Mouse (Mus musculus): ENCODE data around the gene Exog. TPM values are rescaled to one million over a fixed set of nuclear protein-coding genes. Genes with fewer than 3 reads are reported as not detected.
A peak's percentile ranks its signal among the peaks of the same experiment; 100 is the strongest.

Gene Exog
- total RNA-seq, 2 experiments from 2014 or later = 23.8 to 24.7 TPM

GRCm38 (mm10) chr9:119438498-119439000, 6.2 kb upstream of the Exog start:
- no peak for DNase-seq (ENCODE audit: low spot score in 2 of 2)
- intact Hi-C loops (cut with DNase I) = no loop called here

- intact Hi-C loops (cut with DNase I) = no loop called here
- DNase-seq (ENCODE audit: low spot score in 2 of 2) = no peak
These were observed 994 bp downstream of the Exog start for GRCm38 (mm10) chr9:119445737-119446136.

- intact Hi-C loops (cut with DNase I) = no loop called here
- DNase-seq (ENCODE audit: low spot score in 2 of 2) = no peak
These were observed 11.2 kb downstream of the Exog start for GRCm38 (mm10) chr9:119455967-119456366.

- no peak for DNase-seq (ENCODE audit: low spot score in 2 of 2)
- intact Hi-C loops (cut with DNase I) = no loop called here
These were observed 12.4 kb downstream of the Exog start for GRCm38 (mm10) chr9:119457122-119457521.

DNA sequence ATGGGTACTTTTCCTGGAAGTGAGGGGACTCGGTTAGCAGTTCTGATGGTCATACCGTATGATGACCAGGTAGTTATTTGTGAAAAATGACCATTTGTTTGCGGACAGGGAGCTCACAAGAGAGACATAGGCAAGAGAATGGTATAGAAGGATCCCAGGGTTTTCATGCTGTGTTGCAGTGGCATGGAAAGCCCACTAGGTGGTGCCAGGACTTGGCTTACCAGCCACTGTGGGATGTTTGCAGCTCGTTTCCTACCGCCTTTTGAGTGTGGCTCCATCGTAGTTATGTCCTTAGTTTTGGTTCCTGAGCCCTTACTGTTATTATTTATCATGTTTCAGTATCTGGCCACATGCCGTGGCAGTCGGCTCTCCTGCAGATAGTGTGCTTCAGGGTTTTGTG, 15.7 kb downstream of the Exog start:
- intact Hi-C loops (cut with DNase I) = loop anchor here (1.0 to 10.0 kb wide), 3 partner anchors 120 to 424 kb away; no protein-coding TSS in a partner anchor
- DNase-seq (ENCODE audit: low spot score in 2 of 2) = peak; percentile 78 to 87

DNA sequence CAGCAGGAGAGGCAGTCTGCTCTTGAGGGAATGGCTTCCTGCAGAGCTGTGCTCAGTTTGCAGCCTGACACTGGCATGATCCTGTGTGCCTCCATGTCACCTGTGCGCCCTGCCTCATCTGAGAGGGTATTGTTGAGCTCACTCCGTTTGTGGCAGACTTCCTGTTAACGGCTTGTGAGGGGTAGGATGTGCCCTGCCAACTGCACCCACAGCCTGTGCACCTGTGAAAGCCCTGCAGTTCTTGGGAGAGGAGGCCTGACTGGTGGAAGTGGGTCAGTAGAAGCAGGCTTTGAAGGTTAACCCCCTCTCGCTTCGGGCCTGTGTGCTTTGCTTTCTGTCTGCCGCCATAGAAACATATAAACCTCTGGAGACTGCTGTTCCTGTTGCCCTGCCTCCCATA, 20.3 kb downstream of the Exog start:
- intact Hi-C loops (cut with DNase I) = loop anchor here (10.0 kb wide), 1 partner anchor 420 kb away; no protein-coding TSS in a partner anchor
- DNase-seq (ENCODE audit: low spot score in 2 of 2) = no peak

GRCm38 (mm10) chr9:119465595-119465994, 20.9 kb downstream of the Exog start:
- intact Hi-C loops (cut with DNase I) = loop anchor here (10.0 kb wide), 1 partner anchor 419 kb away; no protein-coding TSS in a partner anchor
- peak; percentile 25 to 34 for DNase-seq (ENCODE audit: low spot score in 2 of 2)

GRCm38 (mm10) chr9:119469691-119470353, 25.1 kb downstream of the Exog start:
- intact Hi-C loops (cut with DNase I) = loop anchor here (10.0 kb wide), 1 partner anchor 415 kb away; no protein-coding TSS in a partner anchor
- DNase-seq (ENCODE audit: low spot score in 2 of 2) = no peak

DNA sequence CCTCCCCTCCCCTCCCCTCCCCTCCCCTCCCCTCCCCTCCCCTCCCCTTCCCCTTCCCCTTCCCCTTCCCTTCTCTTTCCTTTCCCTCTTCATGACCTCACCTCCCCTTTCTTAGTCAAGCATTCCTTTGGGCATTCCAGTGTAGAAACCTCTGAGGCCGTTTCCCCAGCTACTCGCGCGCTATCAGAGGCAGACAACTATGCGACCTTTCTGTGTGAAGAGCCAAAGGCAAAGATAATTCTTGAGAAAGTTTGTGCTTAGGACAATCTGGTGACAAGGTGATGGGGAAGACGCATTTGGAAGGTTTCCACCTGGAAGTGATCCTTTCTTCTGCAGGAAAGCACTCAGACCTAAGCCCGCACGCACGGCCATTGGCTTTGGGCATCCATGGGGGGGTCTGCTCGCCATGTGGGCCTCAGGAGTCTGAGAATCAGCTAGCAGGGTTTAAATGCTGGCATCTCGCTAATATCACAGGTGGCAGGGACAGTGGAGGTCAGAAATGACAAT, 27.7 kb downstream of the Exog start:
- intact Hi-C loops (cut with DNase I) = no loop called here
- DNase-seq (ENCODE audit: low spot score in 2 of 2) = no peak

DNA sequence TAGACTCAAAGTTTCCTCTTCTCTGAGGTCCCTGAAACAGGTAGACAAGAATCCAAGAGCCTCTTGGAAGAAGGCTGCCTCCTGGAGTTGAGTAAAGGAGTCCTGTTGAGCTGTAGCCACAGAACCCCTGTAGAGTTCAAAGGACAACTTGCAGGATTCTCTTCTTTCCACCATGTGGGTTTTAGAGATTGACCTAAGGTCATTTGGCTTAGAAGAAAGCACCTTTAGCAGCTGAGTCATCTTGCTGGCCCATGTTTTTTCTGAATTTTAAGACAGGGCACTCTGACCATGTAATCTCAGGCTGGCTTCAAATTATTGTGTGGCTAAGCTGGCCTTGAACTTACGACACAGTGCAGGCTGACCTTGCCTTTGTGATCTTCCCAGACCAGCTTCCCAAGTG, 28.3 kb downstream of the Exog start:
- intact Hi-C loops (cut with DNase I) = no loop called here
- DNase-seq (ENCODE audit: low spot score in 2 of 2) = no peak

DNA sequence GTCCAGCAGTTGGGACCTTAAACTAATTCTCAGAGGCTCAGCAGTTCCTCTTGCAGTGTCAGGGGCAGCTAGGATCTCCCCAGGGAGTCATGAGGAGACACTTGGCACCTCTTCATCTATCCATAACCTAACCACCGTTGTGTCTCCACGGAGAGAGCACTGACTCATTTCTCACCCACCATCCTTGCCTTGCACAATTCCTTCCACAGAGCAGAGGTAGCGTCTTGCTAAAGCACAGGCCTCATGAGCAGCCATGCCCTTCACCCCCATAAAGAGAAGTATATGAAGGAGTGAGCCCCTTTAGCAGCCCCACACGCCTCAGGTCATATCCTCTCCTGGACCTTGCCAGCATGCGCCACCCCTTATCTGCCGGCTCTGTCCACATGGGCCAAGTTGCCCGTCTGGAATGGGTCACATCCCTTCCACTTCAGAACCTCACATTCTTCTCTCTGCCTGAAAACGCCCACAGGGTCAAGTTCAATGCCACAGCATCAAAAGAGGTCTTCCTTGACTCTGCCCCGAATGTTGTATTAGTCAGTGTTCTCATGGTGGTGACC, 28.9 kb downstream of the Exog start:
- DNase-seq (ENCODE audit: low spot score in 2 of 2) = no peak
- intact Hi-C loops (cut with DNase I) = no loop called here

DNA sequence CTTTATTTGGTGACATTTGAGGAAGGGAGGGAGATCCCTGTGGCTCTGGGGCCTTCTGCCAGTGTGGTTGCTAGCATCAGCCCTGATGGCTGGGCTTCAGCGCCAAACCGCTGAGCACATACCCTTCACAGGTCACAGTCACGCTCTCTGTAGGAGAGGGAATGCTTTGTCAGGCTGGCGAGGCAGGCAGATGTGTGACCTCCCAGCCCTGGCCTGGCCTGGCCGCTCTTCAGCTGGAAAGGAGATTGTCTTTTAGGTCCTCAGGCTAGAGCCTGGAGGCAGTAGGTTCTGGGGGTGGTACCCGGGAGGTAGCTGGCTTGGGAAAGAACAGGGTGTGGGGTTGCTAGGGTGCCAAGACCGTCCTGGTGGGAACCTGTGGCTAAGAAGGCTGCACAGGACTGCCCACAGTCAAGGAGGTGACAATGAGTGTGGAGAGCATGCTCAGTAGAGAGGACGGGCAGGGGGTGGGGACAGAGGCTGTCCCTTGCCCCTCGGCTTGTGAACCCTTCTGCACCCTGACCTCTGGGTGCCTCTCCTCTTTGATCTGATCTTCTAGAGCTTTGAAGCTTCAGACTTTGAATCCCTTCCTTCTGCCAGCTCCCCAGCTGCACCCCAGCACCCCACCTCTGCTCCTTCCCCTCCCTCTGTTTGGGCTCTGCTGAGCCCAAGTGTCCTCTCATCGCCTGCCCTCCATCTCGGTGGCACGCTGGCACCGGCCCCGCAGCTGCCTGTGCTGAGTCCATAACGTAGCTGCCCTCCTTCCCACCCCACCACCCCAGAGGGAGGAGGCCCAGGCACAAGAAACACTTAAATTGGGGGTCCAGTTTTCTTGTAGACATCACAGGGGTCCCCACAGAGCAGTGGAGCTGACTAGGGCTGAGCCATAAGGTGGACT, 30.2 kb downstream of the Exog start:
- intact Hi-C loops (cut with DNase I) = no loop called here
- DNase-seq (ENCODE audit: low spot score in 2 of 2) = no peak

- DNase-seq (ENCODE audit: low spot score in 2 of 2) = no peak
- intact Hi-C loops (cut with DNase I) = no loop called here
These were observed 33.0 kb downstream of the Exog start for GRCm38 (mm10) chr9:119477754-119478153.

- DNase-seq (ENCODE audit: low spot score in 2 of 2) = no peak
- intact Hi-C loops (cut with DNase I) = no loop called here
These were observed 33.6 kb downstream of the Exog start for GRCm38 (mm10) chr9:119478345-119478744.

- no peak for DNase-seq (ENCODE audit: low spot score in 2 of 2)
- intact Hi-C loops (cut with DNase I) = no loop called here
These were observed 34.6 kb downstream of the Exog start for GRCm38 (mm10) chr9:119479297-119479696.

- intact Hi-C loops (cut with DNase I) = no loop called here
- no peak for DNase-seq (ENCODE audit: low spot score in 2 of 2)
These were observed 36.9 kb downstream of the Exog start for GRCm38 (mm10) chr9:119481612-119482011.

DNA sequence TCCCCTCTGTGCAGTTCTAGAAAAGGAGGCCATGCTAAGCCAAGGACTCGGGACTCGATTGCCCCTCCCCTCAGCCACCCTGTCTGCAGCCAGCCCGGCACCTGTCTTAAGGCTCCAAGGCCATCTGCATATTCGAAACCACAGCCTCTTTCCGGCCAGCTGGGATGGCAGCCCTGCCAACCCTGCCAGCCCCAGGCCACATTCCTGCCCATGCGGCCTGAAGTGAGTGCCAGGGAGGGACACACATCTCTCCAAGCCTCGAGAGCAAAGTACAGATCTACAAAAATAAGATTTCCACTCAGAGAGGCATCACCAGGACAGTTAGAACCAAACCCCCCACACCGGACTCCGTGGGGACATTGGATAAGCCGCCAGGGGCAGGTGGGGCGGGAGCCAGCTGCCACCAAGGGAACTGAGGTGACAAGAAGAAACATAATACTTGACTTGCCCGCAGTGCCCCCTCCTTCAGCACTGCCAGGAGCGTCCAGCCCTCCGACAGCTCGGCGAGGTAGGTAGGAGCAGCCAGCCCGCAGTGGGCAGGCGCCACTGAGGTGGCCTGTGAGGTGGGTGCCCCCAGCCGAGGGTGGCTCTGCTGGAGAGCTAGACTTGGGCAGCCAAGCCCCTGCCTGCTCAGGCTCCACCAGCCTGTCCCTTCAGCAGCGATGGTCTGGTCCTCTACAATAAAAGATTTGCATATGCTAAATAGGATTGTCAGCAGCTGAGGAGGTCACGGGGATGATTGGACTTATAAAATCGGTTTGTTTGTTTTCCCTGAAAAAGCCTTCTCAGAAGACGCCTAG, 39.0 kb downstream of the Exog start:
- intact Hi-C loops (cut with DNase I) = no loop called here
- DNase-seq (ENCODE audit: low spot score in 2 of 2) = no peak

DNA sequence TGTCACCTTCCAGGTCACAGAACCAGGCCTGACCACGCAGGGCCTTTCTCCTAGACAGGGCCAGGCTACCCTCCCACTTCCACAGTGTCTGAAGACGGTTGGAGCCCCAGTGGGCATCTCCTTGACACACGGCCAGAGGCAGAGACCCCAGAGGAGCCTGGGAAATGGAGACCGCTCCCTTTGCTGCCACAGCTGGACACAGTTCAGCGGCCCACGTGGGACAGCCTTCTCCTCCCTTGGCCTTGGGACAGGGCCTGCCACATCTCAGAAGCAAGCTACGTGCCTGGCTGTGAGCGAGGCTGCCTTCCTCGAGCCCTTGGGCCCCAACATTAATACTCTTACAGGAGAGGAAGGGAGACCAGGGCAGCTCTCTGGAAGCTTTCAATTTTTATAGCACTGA, 39.7 kb downstream of the Exog start:
- DNase-seq (ENCODE audit: low spot score in 2 of 2) = no peak
- intact Hi-C loops (cut with DNase I) = no loop called here

DNA sequence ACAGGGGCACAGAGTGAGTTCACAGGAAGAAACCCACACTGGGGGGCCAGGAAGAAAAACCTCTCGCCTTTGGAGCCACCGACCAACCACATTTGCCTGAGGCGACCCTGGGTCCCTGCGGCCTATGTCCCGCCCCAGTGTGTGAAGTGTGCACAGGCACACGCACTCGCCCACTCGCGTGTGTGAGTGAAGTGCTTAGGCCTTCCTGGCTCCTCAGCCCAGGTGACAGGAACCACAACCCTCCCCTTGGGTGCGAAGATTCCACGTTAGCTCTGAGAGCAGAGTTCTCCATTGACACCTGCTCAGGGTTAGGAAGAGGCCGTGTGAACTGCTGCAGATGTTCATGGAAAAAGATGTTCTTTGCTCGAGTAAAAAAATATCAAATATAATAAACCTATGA, 40.1 kb downstream of the Exog start:
- intact Hi-C loops (cut with DNase I) = no loop called here
- no peak for DNase-seq (ENCODE audit: low spot score in 2 of 2)
